Mouse (Mus musculus) layer of hippocampus, postnatal 14 days (tissue): ENCODE results near the gene Lamtor2. TPM values are rescaled to one million over a fixed set of nuclear protein-coding genes. Genes with fewer than 3 reads are reported as not detected.
A peak's percentile ranks its signal among the peaks of the same experiment; 100 is the strongest.
"Not testable (repeated sequence)": the region's sequence is repeated elsewhere in the genome, so short reads cannot be mapped to it uniquely, and the experiment has no call there.

Experiments
- DNase-seq, 2 experiments: peaks; one replicate each; pipeline ENCODE4 v3.0.0; 2021 to 2022; ENCODE audit warnings: low spot score in 2 of 2, mixed read lengths in 1 of 2
- long read RNA-seq, 2 experiments: library from polyadenylated mRNA; stranded (forward); transcript quantifications; one replicate each; pipeline ENCODE4 v2.0.0; 2021
- total RNA-seq, 2 experiments: library from RNA; stranded (reverse); gene quantifications; 2 replicates each; pipeline ENCODE4 v1.2.3; 2021

Lamtor2 gene
- 100 to 1,000 TPM in 1 of 2 experiments, 10 to 100 TPM in 1; 96.1 to 113 TPM for total RNA-seq
- long read RNA-seq, experiment 1, transcript Lamtor2-201 (4 exons, 668 nt), result major isoform, 27 of 37 reads
- long read RNA-seq, experiment 1, partial matches to known transcripts, result 5 of 37 reads
- long read RNA-seq, experiment 1, other reads (novel, unspliced or antisense), result 3 of 37 reads
- long read RNA-seq, experiment 2, transcript Lamtor2-202 (4 exons, 568 nt), result minor isoform, 5 of 86 reads
- long read RNA-seq, experiment 2, transcript Lamtor2-203 (2 exons, 567 nt), result minor isoform, 11 of 86 reads
- long read RNA-seq, experiment 2, transcript Lamtor2-201 (4 exons, 668 nt), result major isoform, 58 of 86 reads
- long read RNA-seq, experiment 2, partial matches to known transcripts, result 6 of 86 reads
- long read RNA-seq, experiment 2, other reads (novel, unspliced or antisense), result 6 of 86 reads

DNA sequence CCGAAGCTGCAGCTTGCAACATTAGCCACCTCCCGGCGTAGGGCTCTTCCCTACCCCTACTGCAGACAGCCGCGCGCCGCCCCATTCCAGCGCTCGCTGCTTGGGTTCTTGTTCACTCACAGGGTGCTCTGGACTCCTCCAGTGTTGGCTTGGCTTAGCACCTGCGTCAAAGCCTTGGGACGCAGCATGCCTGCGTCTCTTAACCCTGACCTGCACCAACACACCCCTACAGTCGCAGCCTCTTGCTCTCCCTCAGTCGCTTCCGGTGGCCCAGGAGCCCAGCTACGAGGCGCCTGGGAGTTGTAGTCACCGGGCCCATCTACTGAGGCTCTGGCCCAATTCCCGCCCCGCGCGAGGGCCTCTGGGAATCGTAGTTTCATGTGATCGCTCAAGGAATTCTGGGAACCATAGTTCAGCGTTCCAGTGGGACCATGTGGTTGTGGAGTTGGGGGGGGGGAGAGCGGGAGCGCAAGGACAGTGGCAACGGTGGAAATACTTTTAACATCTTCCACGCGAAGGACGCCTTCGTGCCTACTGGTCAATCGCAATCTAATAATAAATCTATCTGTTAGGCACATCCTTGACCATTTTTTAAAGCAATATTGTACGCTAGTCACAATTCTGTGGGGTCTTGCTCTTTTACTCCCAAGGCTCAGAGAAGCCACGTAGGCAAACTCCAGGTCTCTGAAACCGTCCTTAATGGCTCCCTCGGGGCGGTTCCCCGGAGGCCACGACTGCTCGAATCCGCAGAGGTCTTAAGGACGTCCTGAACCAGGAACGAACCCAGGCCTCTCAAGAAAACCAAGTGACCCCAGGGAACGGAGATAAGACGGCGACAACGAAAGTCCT, at the start of gene Lamtor2:
Lamtor2 (minus strand) TSS at position 399 of the 849 bp plus-strand sequence.
- DNase-seq, result peak; percentile 96 to 99

GRCm38 (mm10) chr3:88602466-88602865, 49.6 kb upstream of the Lamtor2 start:
- no peak for DNase-seq

DNA sequence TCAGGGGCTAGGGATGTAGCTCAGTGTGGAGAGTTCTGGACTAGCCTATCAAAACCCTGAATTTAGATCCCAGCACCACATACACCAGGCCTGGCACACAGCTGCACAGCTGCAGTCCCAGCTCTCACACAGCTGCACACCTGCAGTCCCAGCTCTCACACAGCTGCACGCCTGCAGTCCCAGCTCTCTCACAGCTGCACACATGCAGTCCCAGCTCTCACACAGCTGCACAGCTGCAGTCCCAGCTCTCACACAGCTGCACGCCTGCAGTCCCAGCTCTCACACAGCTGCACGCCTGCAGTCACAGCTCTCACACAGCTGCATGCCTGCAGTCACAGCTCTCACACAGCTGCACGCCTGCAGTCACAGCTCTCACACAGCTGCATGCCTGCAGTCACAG, 43.7 kb upstream of the Lamtor2 start:
- not testable (repeated sequence) for DNase-seq

DNA sequence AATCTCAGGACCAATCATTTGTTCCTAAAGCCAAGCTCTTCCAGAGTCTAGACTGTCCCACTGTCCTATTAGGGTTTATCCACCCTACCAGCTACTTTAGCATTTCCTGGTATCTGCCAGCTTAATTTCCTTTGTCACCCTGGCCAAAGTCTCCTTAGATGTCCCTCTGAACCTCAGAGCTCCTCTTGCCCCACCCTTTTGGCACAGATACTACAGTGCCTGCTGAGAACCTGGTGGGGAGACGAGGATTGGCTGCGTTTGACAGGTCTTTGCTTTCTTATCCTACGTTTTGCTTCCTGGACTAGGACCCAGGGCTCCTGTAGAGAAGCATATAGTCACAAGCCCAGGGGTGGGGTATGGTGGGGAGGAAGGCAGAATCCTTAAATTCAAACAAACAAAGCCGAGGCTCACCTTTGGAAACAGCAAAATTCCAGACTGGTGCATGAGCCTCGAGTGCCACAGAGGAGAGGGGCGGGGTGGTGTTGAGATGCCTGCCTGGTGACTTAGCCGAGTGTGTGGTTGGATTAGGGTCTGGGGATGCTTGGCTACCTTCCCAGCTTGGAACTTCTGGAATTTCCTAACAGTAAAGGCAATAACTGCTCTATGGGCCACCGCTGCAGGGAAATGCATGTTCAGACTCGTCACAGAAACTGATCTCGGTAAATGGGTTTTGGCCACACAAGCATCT, 41.2 kb upstream of the Lamtor2 start:
- DNase-seq, result no peak

DNA sequence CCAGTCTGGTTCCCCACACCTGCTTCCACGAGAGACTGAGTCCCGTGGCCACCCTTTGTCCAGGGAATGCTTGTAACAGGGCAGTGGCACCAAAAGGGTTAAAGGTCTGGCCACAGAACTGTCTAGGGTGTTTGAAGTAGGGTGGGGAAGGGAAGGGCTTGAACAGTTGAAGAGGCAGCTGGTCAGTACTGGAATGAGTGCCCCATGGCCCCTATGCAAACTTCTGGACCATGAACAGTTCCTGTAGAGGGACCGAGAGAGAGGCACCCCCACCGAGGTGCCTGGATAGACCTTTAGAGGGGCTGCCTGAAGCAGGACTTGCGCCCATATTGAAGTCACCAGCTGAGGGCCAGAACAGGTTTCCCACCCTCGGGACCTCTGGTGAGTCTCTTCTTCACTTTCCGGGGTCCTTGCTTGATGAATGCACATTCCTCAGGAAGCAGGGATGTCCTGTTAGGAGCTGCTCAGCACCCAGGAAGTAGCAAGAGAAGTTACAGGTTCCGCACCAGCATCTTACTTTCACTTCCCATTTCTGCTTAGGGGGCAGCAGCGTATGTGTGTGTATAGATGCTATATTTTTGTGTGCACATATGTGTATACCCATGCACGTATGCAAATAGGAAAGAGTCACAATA, 40.2 kb upstream of the Lamtor2 start:
- no peak for DNase-seq

- peak in 1 of 2 experiments; percentile 68 for DNase-seq
Measured at GRCm38 (mm10) chr3:88591950-88592731, 39.3 kb upstream of the Lamtor2 start.

- DNase-seq, result no peak
Measured at GRCm38 (mm10) chr3:88591044-88591443, 38.2 kb upstream of the Lamtor2 start.

DNA sequence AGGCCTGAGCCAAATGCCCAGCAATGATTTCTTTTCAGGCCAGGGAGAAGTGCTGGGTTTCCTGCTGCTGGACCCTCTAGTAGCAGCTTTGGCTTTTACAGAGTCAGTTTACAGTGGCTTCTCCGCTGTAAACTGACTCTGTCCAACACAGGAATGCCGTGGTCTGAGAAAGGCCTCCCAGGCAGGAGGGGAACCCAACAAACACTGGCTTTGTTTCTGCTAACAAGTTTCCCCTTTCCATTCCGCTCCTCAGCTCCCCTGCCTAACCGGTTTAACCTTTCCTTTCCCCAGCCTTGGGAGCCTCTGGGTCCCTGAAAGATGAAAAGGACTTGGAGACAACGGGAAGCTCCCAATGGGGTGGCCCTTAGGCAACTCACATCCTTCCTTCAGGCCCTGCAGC, 37.4 kb upstream of the Lamtor2 start:
- no peak for DNase-seq

DNA sequence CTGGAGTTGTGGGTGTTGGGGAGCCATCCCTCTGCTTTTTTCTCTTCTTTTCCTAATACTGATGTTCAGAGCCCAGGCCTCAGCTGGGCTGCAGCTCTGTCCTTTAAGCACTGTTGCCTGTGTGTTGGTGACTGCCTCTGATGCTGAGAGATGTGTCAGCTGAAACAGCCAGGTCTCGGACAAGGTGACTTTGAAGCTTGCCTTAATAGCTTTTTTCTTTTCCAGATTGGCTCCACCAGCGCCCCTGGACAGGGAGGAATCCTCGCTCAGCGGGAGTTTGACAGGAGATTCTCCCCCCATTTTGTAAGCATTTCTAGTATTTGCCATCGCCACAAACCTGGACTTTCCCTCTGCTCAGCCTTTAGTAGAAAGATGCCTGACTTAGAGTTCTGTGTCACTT, 33.8 kb upstream of the Lamtor2 start:
- no peak for DNase-seq

GRCm38 (mm10) chr3:88585769-88586168, 32.9 kb upstream of the Lamtor2 start:
- DNase-seq, result no peak

DNA sequence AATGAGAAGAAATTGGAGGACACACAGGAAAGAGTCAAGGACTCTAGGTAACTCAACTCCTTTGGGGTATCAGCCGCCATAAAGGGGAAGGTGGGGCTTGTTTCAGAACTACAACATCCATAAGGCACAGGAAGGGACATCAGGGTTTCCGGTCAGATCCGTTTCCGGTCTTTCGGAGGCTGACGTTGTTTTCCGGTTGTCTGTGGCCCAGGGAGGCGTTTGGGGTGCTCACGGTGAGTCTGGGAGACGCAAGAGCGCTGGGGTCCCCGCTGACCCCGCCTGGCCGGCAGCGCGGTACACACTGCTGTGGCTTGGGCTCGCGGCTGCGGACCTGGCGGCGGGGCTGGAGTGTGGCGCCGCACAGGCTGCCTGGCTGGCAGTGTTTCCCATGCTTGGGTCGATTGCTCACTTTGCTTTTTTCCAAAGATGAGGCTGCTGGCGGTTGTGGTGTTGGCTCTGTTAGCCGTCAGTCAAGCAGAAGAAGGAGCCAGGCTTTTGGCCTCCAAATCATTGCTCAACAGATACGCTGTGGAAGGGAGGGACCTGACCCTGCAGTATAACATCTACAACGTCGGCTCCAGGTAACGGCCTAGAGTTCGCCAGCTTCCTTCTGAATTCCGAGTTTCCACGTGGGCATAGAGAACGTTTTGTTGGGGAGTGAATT, 26.7 kb upstream of the Lamtor2 start:
- peak; percentile 75 to 86 for DNase-seq

DNA sequence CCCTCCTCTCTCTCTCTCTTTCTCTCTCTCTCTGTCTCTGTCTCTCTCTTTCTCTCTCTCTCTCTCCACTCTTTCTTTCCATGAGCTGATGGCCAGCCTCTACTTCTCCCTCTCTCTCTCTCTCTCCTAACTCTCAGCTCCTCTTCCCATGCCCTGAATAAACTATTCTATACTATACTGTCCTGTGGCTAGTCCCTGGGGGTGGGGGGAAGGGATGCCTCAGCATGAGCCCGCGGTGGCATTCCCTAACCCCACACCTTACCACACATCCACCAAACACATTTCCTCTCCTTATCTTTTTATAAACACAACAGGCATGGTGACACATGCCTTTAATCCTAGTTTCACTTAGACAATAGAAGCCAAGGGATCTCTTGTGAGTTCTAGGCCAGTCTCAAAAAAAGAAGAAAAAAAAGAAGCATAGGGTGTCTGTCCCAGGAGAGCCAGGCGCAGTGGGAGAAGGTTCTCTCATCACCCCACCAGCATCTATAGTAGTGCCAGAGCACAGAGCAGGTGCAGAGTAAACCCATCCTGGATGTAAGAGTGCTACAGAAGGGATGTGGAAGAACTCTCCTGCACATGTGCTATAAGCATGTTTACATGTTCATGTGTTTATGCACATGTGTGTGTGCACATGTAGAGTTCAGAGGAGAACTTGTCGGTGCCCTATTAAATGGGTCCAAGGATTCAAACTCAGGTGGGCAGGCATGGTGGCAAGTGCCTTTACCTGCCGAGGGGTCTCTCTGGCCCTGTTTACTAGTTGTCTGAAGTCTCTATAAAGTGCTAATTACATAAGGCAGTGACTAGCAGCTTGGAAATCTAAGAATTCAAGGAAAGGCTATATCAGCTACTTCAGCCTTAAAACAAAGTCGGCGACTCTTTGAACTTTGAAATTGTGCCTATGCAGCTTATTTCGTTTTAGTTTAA, 25.9 kb upstream of the Lamtor2 start:
- no peak for DNase-seq

GRCm38 (mm10) chr3:88577846-88578245, 25.0 kb upstream of the Lamtor2 start:
- DNase-seq, result not testable (repeated sequence)

DNA sequence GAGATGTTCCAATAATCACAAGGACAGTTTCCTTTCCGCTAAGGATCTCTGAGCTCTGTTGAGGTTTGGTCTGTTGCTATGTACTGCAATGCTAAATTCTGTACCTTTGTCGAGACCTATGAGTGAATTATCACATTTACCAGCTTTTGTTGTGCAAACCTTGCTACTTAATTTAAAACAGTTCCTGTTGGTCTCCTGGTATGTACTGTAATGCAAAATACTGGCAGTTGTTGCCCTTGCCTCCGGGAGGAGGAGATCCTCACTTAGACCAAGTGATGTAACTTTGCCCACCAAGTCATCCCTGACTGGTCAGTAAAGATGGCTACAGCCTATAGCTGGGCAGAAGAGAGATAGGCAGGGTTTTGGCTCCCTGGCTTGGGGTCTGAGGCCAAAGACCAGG, 22.7 kb upstream of the Lamtor2 start, which contains the start of gene Ssr2:
Ssr2 (plus strand) TSS at position 337 of the 400 bp plus-strand sequence.
- DNase-seq, result no peak

- DNase-seq, result no peak
Measured at GRCm38 (mm10) chr3:88573810-88574209, 20.9 kb upstream of the Lamtor2 start.

DNA sequence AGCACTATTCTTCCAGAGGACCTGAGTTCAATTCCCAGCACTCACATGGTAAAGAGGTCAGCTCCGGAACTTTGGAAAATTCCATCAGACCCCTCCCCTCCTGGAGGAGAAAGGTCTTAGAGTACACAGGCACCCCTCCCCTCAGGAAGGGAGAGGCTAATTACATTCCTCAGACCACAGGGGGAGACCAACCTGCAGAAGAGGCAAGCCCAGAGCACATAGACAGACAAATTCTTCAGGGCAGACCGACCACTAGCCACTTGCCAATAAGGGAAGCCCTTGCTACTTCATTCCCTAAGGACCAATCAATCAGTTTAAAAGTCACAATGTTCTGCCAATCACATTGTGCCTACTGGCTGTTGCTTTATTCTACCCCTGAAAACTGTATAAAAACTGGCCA, 20.0 kb upstream of the Lamtor2 start:
- no peak for DNase-seq

- no peak for DNase-seq
Measured at GRCm38 (mm10) chr3:88571856-88572255, 19.0 kb upstream of the Lamtor2 start.

DNA sequence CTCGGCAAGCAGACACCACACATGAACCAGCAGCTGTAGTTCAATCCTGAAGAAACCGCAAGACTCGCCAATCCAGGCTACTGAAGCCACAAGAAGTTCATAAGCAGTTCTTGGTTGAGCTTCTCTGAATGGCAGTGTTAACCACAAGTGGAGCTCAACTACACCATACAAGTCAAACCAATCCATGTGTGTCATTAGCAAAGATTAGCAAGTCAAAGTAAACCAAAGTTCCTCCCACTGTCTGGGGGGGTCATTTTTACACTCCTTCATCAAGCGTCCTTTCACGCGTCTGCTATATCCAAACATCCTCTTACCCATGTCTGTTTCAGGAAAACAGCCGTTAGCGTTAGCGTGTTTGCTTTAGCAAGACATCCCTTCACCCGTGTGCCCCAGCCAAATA, 17.5 kb upstream of the Lamtor2 start:
- DNase-seq, result no peak

GRCm38 (mm10) chr3:88569694-88570093, 16.8 kb upstream of the Lamtor2 start:
- DNase-seq, result no peak
